In the genomic region with DNA sequence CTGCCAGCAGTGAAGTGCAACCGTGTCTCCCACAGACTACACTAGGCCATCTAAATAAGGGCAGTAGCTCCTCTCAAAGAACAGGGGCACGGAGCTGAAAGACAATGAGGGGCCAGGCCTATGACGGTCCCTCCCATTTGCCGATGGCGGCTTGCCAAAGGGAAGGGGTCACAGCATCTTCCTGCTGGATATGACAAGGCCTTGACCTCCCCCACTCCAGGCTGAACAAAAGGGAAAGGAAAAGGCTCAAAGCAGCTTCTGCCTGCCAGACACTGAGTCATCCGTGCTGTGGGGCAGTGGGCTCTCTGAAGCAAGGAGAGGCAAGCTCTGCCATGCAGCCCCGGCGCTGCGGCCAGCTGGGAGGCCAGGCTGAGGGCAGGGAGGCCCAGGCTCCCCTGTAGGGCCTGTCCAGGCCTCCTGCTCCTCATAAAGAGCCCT, we compare ENCODE assay signal across 8 mouse cellular contexts. TPM values are rescaled to one million over a fixed set of nuclear protein-coding genes. Genes with fewer than 3 reads are reported as not detected.
DNase-seq lines count a peak whose midpoint lies in the region; ATAC-seq and TF ChIP-seq lines count a peak whose summit lies in the region.

No protein-coding gene starts in this region.

- no peak overlapping the region for H3K27ac ChIP-seq in ES-E14 (ENCODE audit: insufficient read depth, low read depth, low read length, poor library complexity, severe bottlenecking)
- peak overlapping the region; percentile 68 for H3K27ac ChIP-seq in forebrain, embryonic 16.5 days (ENCODE audit: low read length)
- peak overlapping the region; percentile 83 for H3K27ac ChIP-seq in liver, embryonic 13.5 days
- H3K27ac ChIP-seq in neural tube, embryonic 12.5 days: peak overlapping the region; percentile 85

- 8% methylated on average over 9 of the region's 9 CpGs for WGBS in forebrain, embryonic 16.5 days
- 43% methylated on average over 9 of the region's 9 CpGs for WGBS in liver, embryonic 13.5 days (ENCODE audit: insufficient replicate concordance)
- 7% methylated on average over 9 of the region's 9 CpGs for WGBS in neural tube, embryonic 12.5 days

- peaks cover 6% of the 10 kb centered on the region; the same call in 1 of the 2 replicates for H3K36me3 ChIP-seq in ES-E14 (ENCODE audit: control insufficient read depth, insufficient read depth, low read length, poor library complexity, severe bottlenecking)
- no peaks in the 10 kb centered on the region for H3K36me3 ChIP-seq in forebrain, embryonic 16.5 days (ENCODE audit: control insufficient read depth, insufficient read depth)
- no peaks in the 10 kb centered on the region for H3K36me3 ChIP-seq in liver, embryonic 13.5 days
- no peaks in the 10 kb centered on the region for H3K36me3 ChIP-seq in neural tube, embryonic 12.5 days

- H3K9me3 ChIP-seq in ES-E14 (ENCODE audit: control insufficient read depth, insufficient read depth, low read depth, low read length): no peaks in the 10 kb centered on the region
- H3K9me3 ChIP-seq in forebrain, embryonic 16.5 days (ENCODE audit: control insufficient read depth, low read length): no peaks in the 10 kb centered on the region
- no peaks in the 10 kb centered on the region for H3K9me3 ChIP-seq in liver, embryonic 13.5 days (replicated peaks)
- no peaks in the 10 kb centered on the region for H3K9me3 ChIP-seq in neural tube, embryonic 12.5 days

- in situ Hi-C loops in ES-E14 (cut with MboI; ENCODE audit: low sequenced_read_pairs in 2 of 2, unreplicated experiment in 2 of 2): no loop called here

- H3K9ac ChIP-seq in ES-E14 (ENCODE audit: insufficient read depth, low read depth, low read length, poor library complexity, severe bottlenecking): peak overlapping the region; percentile 13; the same call in 1 of the 2 replicates
- H3K9ac ChIP-seq in forebrain, embryonic 16.5 days (replicated peaks; ENCODE audit: low read depth, low read length): peak overlapping the region; percentile 23; the same call in 1 of the 2 replicates
- H3K9ac ChIP-seq in liver, embryonic 13.5 days: peak overlapping the region; percentile 43; the same call in 1 of the 2 replicates
- peak overlapping the region; percentile 51 for H3K9ac ChIP-seq in neural tube, embryonic 12.5 days

- no peak overlapping the region for H3K4me3 ChIP-seq in ES-E14 (ENCODE audit: insufficient read depth in 1 of 2, low read depth in 1 of 2, low read length in 2 of 2, poor library complexity in 1 of 2, severe bottlenecking in 1 of 2)
- no peak overlapping the region for H3K4me3 ChIP-seq in forebrain, embryonic 16.5 days (replicated peaks; ENCODE audit: low read length)
- no peak overlapping the region for H3K4me3 ChIP-seq in liver, embryonic 13.5 days (replicated peaks)
- no peak overlapping the region for H3K4me3 ChIP-seq in neural tube, embryonic 12.5 days

- no peaks in the 10 kb centered on the region for H3K27me3 ChIP-seq in forebrain, embryonic 16.5 days (replicated peaks; ENCODE audit: control insufficient read depth, insufficient read depth, low read length)
- no peaks in the 10 kb centered on the region for H3K27me3 ChIP-seq in liver, embryonic 13.5 days
- H3K27me3 ChIP-seq in neural tube, embryonic 12.5 days (replicated peaks): no peaks in the 10 kb centered on the region

- peak; percentile 76 for ATAC-seq in forebrain, embryonic 16.5 days
- peak; percentile 30 for ATAC-seq in liver, embryonic 13.5 days (ENCODE audit: low read depth)
- peak; percentile 33; the same call in 1 of the 2 replicates for ATAC-seq in neural tube, embryonic 12.5 days (ENCODE audit: low FRiP score, low read depth)

- no peak overlapping the region for H3K4me2 ChIP-seq in forebrain, embryonic 16.5 days (ENCODE audit: low read length)
- H3K4me2 ChIP-seq in liver, embryonic 13.5 days: peak overlapping the region; percentile 6; the same call in 1 of the 2 replicates
- H3K4me2 ChIP-seq in neural tube, embryonic 12.5 days (replicated peaks): peak overlapping the region; percentile 31

- intact Hi-C loops in heart, postnatal 10 days (cut with DNase I): no loop called here

- H3K4me1 ChIP-seq in ES-E14 (ENCODE audit: control insufficient read depth in 2 of 2, insufficient read depth in 2 of 2, low read length in 2 of 2, poor library complexity in 1 of 2): no peaks in the 10 kb centered on the region
- H3K4me1 ChIP-seq in forebrain, embryonic 16.5 days (replicated peaks; ENCODE audit: control insufficient read depth, insufficient read depth, low read length): peaks cover 21% of the 10 kb centered on the region
- peaks cover 63% of the 10 kb centered on the region for H3K4me1 ChIP-seq in liver, embryonic 13.5 days (replicated peaks)
- peaks cover 32% of the 10 kb centered on the region for H3K4me1 ChIP-seq in neural tube, embryonic 12.5 days

- DNase-seq in ES-E14 (ENCODE audit: low read depth, low spot score): no peak
- peak; percentile 42 to 45 for DNase-seq in cerebellum, adult 18-20 months
- peak; percentile 91 to 92 for DNase-seq in heart, postnatal 10 days
- DNase-seq in kidney, postnatal 4 days: peak; percentile 93 to 95
- no peak for DNase-seq in liver, embryonic 13.5 days
- peak; percentile 36 to 71 for DNase-seq in urinary bladder, postnatal 36 days (ENCODE audit: low spot score in 2 of 2)

TF ChIP-seq in ES-E14, 5 proteins besides CTCF, POLR2A, EP300 and RAD21:
- TF ChIP-seq ZNF384 (IDR thresholded peaks at IDR 0.05; ENCODE audit: low read depth, low read length) (no peak), HCFC1 (IDR thresholded peaks at IDR 0.05; ENCODE audit: borderline replicate concordance, insufficient read depth, low read length) (no peak), MAFK (IDR thresholded peaks at IDR 0.05; ENCODE audit: insufficient read depth, low read depth, low read length) (no peak), ZC3H11A (IDR thresholded peaks at IDR 0.05; ENCODE audit: borderline replicate concordance, low read depth, low read length) (no peak), CHD2 (IDR thresholded peaks at IDR 0.05; ENCODE audit: low read depth, low read length) (no peak)

RNA-seq across cellular contexts. Expression of a gene that starts 43.8 kb away (rescaled TPM):
- total RNA-seq in ES-E14 (2012; rRNA removed): 5.3 and 5.6 TPM in 2 replicates
- 5.6 and 7.4 TPM in 2 replicates for polyA plus RNA-seq in forebrain, embryonic 16.5 days (2015; fragmentation: Nextera tagmentation; extraction: Ambion mirVana)
- total RNA-seq in heart, postnatal 10 days (2021): under 1 TPM; 0.74 to 0.84 TPM
- 0.82 and 0.97 TPM in 2 replicates for polyA plus RNA-seq in liver, embryonic 13.5 days (2015; fragmentation: Nextera tagmentation; extraction: Ambion mirVana)
- 0.91 and 1.5 TPM in 2 replicates for polyA plus RNA-seq in neural tube, embryonic 12.5 days (2016; fragmentation: Nextera tagmentation; extraction: Ambion mirVana)

Comparison
In these comparisons a context has a peak if more than half of its experiments do, and no peak if none do; other contexts are left out.
1. DNase-seq: peak in cerebellum, adult 18-20 months (2 of 2), heart, postnatal 10 days (2 of 2), kidney, postnatal 4 days (2 of 2) and urinary bladder, postnatal 36 days (2 of 2); none in ES-E14 (single experiment) and liver, embryonic 13.5 days (single experiment).
2. Peak in every context shown above with its lines, with median percentiles within 50 percentile points of each other: H3K9ac ChIP-seq and ATAC-seq.